Mouse (Mus musculus): ENCODE data around the gene Vwa7.

DNA sequence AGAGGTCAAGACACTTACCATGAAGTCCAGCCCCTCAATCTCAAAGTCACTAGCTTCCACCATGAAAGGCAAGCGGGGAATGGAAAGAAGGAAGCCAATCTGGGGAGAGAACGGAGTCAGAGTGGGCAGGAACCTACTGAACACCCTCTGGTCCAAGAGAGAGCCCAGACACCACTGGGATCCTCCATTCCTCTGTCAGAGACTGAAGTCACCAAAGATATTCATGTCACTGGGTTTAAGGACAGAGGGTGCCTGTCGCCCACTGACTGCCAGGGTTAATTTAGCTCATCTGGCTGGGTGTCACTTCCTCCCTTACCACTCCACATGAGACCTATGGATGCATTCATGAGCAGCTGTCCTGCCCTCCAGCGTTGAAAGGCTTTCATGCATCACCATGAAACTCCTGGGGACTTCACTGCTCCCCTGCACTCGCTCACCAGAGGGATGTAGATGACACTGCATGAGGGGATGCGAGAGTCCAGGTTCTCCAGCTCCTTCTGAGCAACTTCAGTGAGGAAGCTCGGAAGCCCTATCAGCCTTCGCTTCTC, 16.0 kb downstream of the Vwa7 start:
- TF ChIP-seq USF2 (IDR thresholded peaks at IDR 0.05; ENCODE audit: borderline replicate concordance in 1 of 2, insufficient read depth in 1 of 2, low read depth in 1 of 2, low read length in 2 of 2) (no peak), TCF12 (IDR thresholded peaks at IDR 0.05; ENCODE audit: low read depth, low read length) (no peak), GATA1 (IDR thresholded peaks at IDR 0.05; ENCODE audit: low read depth, low read length) (no peak), BHLHE40 (IDR thresholded peaks at IDR 0.05; ENCODE audit: borderline replicate concordance, low read depth, low read length) (no peak), EP300 (IDR thresholded peaks at IDR 0.05; ENCODE audit: low read depth in 1 of 2, low read length in 2 of 2) (no peak), E2F4 (IDR thresholded peaks at IDR 0.05; ENCODE audit: borderline replicate concordance, low read depth, low read length) (no peak), CTCF (IDR thresholded peaks at IDR 0.05 in 2 of 3, conservative IDR thresholded peaks at IDR 0.05 in 1 of 3; ENCODE audit: control insufficient read depth in 1 of 3, insufficient read depth in 1 of 3, low read depth in 2 of 3, low read length in 3 of 3, poor library complexity in 1 of 3, severe bottlenecking in 1 of 3) (no peak), MAFK (IDR thresholded peaks at IDR 0.05; ENCODE audit: borderline replicate concordance, low read depth, low read length) (no peak), NELFE (IDR thresholded peaks at IDR 0.05; ENCODE audit: low read depth, low read length) (no peak), POLR2AphosphoS5 (IDR thresholded peaks at IDR 0.05; ENCODE audit: borderline replicate concordance, low read depth, low read length) (no peak), RAD21 (IDR thresholded peaks at IDR 0.05; ENCODE audit: low read depth, low read length) (no peak)

Measured in MEL (cell line).